Mouse (Mus musculus): ENCODE data around the gene Heatr1. TPM values are rescaled to one million over a fixed set of nuclear protein-coding genes. Genes with fewer than 3 reads are reported as not detected.
"Not testable (repeated sequence)": the region's sequence is repeated elsewhere in the genome, so short reads cannot be mapped to it uniquely, and the experiment has no call there.

Gene Heatr1
- polyA plus RNA-seq, 2 experiments from 2014 or later: 23.6 to 37.5 TPM

- ATAC-seq: no peak
Measured at GRCm38 (mm10) chr13:12454686-12455390, 60.0 kb downstream of the Heatr1 start.

- no peak for ATAC-seq
Measured at GRCm38 (mm10) chr13:12456711-12457110, 61.9 kb downstream of the Heatr1 start.

GRCm38 (mm10) chr13:12460443-12460842, 65.6 kb downstream of the Heatr1 start:
- ATAC-seq: peak; percentile 80

- ATAC-seq: peak; percentile 84
Measured at GRCm38 (mm10) chr13:12460881-12461729, 66.3 kb downstream of the Heatr1 start.

- no peak for ATAC-seq
Measured at GRCm38 (mm10) chr13:12461730-12462119, 66.9 kb downstream of the Heatr1 start.

GRCm38 (mm10) chr13:12462623-12463022, 67.8 kb downstream of the Heatr1 start:
- no peak for ATAC-seq

GRCm38 (mm10) chr13:12464159-12464558, 69.3 kb downstream of the Heatr1 start:
- ATAC-seq: not testable (repeated sequence)

- no peak for ATAC-seq
Measured at GRCm38 (mm10) chr13:12464844-12465243, 70.0 kb downstream of the Heatr1 start, which contains the start of gene Lgals8. TSS of gene Lgals8 (minus strand) at chr13:12464944.

- ATAC-seq: peak; percentile 49
Measured at GRCm38 (mm10) chr13:12468488-12468887, 73.7 kb downstream of the Heatr1 start.

GRCm38 (mm10) chr13:12473724-12474378, 79.0 kb downstream of the Heatr1 start:
- ATAC-seq: peak; percentile 84

- peak; percentile 69 for ATAC-seq
Measured at GRCm38 (mm10) chr13:12475239-12475638, 80.4 kb downstream of the Heatr1 start.

GRCm38 (mm10) chr13:12476886-12477285, 82.1 kb downstream of the Heatr1 start:
- no peak for ATAC-seq

GRCm38 (mm10) chr13:12478301-12478700, 83.5 kb downstream of the Heatr1 start:
- ATAC-seq: no peak

- no peak for ATAC-seq
Measured at GRCm38 (mm10) chr13:12479802-12480201, 85.0 kb downstream of the Heatr1 start.

GRCm38 (mm10) chr13:12485197-12485596, 90.4 kb downstream of the Heatr1 start:
- ATAC-seq: no peak

- no peak for ATAC-seq
Measured at GRCm38 (mm10) chr13:12485640-12486039, 90.8 kb downstream of the Heatr1 start.

Other genes with a start within 250 kb of the Heatr1 start
- 10 to 100 TPM; 19.4 to 29.4 TPM for gene Mtr, start 136.9 kb upstream of the Heatr1 start, polyA plus RNA-seq (2017; shearing (Covaris generic))
- gene Actn2, start 54.3 kb upstream of the Heatr1 start, polyA plus RNA-seq (2017; shearing (Covaris generic)): 10 to 100 TPM; 10.1 to 11.9 TPM
- 100 to 1,000 TPM in 1 of 2 experiments, 10 to 100 TPM in 1; 95.6 to 112 TPM for gene Lgals8, start 69.9 kb downstream of the Heatr1 start, polyA plus RNA-seq (2017; shearing (Covaris generic))
- gene Edaradd, start 125.4 kb downstream of the Heatr1 start, polyA plus RNA-seq (2017; shearing (Covaris generic)): 1 to 10 TPM; 1.5 to 1.6 TPM
- 1 to 10 TPM; 5.3 to 6.5 TPM for gene Ero1lb, start 170.8 kb downstream of the Heatr1 start, polyA plus RNA-seq (2017; shearing (Covaris generic))

Measured in CD4-positive, CD25-positive, alpha-beta regulatory T cell, adult 4 months (primary cell).